Mouse (Mus musculus): ENCODE data around the gene Ppp1r11. TPM values are rescaled to one million over a fixed set of nuclear protein-coding genes. Genes with fewer than 3 reads are reported as not detected.

Ppp1r11 gene
- polyA plus RNA-seq, 1 experiment from 2014 or later = 130 TPM

Other genes starting within 250 kb of the Ppp1r11 start
- not detected in 2 replicates for gene H2-M10.5, start 178.8 kb downstream of the Ppp1r11 start, polyA plus RNA-seq (2014; fragmentation: Nextera tagmentation; extraction: Ambion mirVana)
- not detected in 2 replicates for gene H2-M10.6, start 139.6 kb downstream of the Ppp1r11 start, polyA plus RNA-seq (2014; fragmentation: Nextera tagmentation; extraction: Ambion mirVana)
- 28.5 and 31.9 TPM in 2 replicates for gene Trim26, start 114.6 kb downstream of the Ppp1r11 start, polyA plus RNA-seq (2014; fragmentation: Nextera tagmentation; extraction: Ambion mirVana)
- 0.10 and 0.15 TPM in 2 replicates for gene Trim15, start 84.5 kb downstream of the Ppp1r11 start, polyA plus RNA-seq (2014; fragmentation: Nextera tagmentation; extraction: Ambion mirVana)
- 3.6 and 3.7 TPM in 2 replicates for gene Trim10, start 82.2 kb downstream of the Ppp1r11 start, polyA plus RNA-seq (2014; fragmentation: Nextera tagmentation; extraction: Ambion mirVana)
- not detected in 2 replicates for gene Trim40, start 61.6 kb downstream of the Ppp1r11 start, polyA plus RNA-seq (2014; fragmentation: Nextera tagmentation; extraction: Ambion mirVana)
- gene Trim31, start 53.6 kb downstream of the Ppp1r11 start, polyA plus RNA-seq (2014; fragmentation: Nextera tagmentation; extraction: Ambion mirVana) = not detected in 2 replicates
- gene Rnf39, start 8.8 kb downstream of the Ppp1r11 start, polyA plus RNA-seq (2014; fragmentation: Nextera tagmentation; extraction: Ambion mirVana) = 1.2 and 2.7 TPM in 2 replicates
- 89.6 and 94.7 TPM in 2 replicates for gene Znrd1, start 6.8 kb upstream of the Ppp1r11 start, polyA plus RNA-seq (2014; fragmentation: Nextera tagmentation; extraction: Ambion mirVana)
- 5.9 and 6.1 TPM in 2 replicates for gene Znrd1as, start 6.9 kb upstream of the Ppp1r11 start, polyA plus RNA-seq (2014; fragmentation: Nextera tagmentation; extraction: Ambion mirVana)
- gene 2410137M14Rik, start 29.5 kb upstream of the Ppp1r11 start, polyA plus RNA-seq (2014; fragmentation: Nextera tagmentation; extraction: Ambion mirVana) = not detected in 2 replicates
- 0.21 and 0.22 TPM in 2 replicates for gene H2-M5, start 37.8 kb upstream of the Ppp1r11 start, polyA plus RNA-seq (2014; fragmentation: Nextera tagmentation; extraction: Ambion mirVana)
- 45.5 and 64.8 TPM in 2 replicates for gene Zfp57, start 49.4 kb upstream of the Ppp1r11 start, polyA plus RNA-seq (2014; fragmentation: Nextera tagmentation; extraction: Ambion mirVana)
- 0.12 and 0.22 TPM in 2 replicates for gene Mog, start 71.7 kb upstream of the Ppp1r11 start, polyA plus RNA-seq (2014; fragmentation: Nextera tagmentation; extraction: Ambion mirVana)
- gene Gabbr1, start 94.2 kb upstream of the Ppp1r11 start, polyA plus RNA-seq (2014; fragmentation: Nextera tagmentation; extraction: Ambion mirVana) = 8.4 and 10.2 TPM in 2 replicates
- 0.12 TPM in 1 of 2 replicates, not detected in the other for gene Olfr90, start 136.8 kb upstream of the Ppp1r11 start, polyA plus RNA-seq (2014; fragmentation: Nextera tagmentation; extraction: Ambion mirVana)
- 0.04 TPM in 1 of 2 replicates, not detected in the other for gene Olfr91, start 146.5 kb upstream of the Ppp1r11 start, polyA plus RNA-seq (2014; fragmentation: Nextera tagmentation; extraction: Ambion mirVana)
- gene Olfr92, start 168.3 kb upstream of the Ppp1r11 start, polyA plus RNA-seq (2014; fragmentation: Nextera tagmentation; extraction: Ambion mirVana) = not detected in 2 replicates
- not detected in 2 replicates for gene Olfr93, start 209.8 kb upstream of the Ppp1r11 start, polyA plus RNA-seq (2014; fragmentation: Nextera tagmentation; extraction: Ambion mirVana)
- 0.22 TPM in 1 of 2 replicates, not detected in the other for gene Ubd, start 242.2 kb upstream of the Ppp1r11 start, polyA plus RNA-seq (2014; fragmentation: Nextera tagmentation; extraction: Ambion mirVana)
- 0.10 and 0.21 TPM in 2 replicates for gene Olfr94, start 249.3 kb upstream of the Ppp1r11 start, polyA plus RNA-seq (2014; fragmentation: Nextera tagmentation; extraction: Ambion mirVana)

Measured in embryonic facial prominence, embryonic 14.5 days (tissue).